Mouse (Mus musculus): ENCODE data around the gene Orm2. TPM values are rescaled to one million over a fixed set of nuclear protein-coding genes. Genes with fewer than 3 reads are reported as not detected.

Gene Orm2
- polyA plus RNA-seq, 1 experiment from 2014 or later, result not detected

GRCm38 (mm10) chr4:63355877-63356665 lies 6.2 kb upstream of the Orm2 start, which contains the start of gene Orm3:
TSS of gene Orm3 (plus strand) at chr4:63356162.
- H3K4me1 ChIP-seq, result no peaks in the 10 kb centered on the region
- ATAC-seq (ENCODE audit: low FRiP score), result no peak
- H3K27ac ChIP-seq, result no peak within 1 kb of the TSS
- H3K9me3 ChIP-seq, result no peaks in the 10 kb centered on the region
- 80% methylated on average over 4 of the region's 4 CpGs for WGBS
- H3K36me3 ChIP-seq (replicated peaks), result no peaks in the 10 kb centered on the region
- H3K27me3 ChIP-seq, result no peaks in the 10 kb centered on the region
- H3K4me2 ChIP-seq, result no peak within 1 kb of the TSS
- no peak within 1 kb of the TSS for H3K4me3 ChIP-seq (replicated peaks)
- no peak within 1 kb of the TSS for H3K9ac ChIP-seq

- WGBS, result 74% methylated on average over 2 of the region's 2 CpGs
- H3K4me3 ChIP-seq (replicated peaks), result no peak overlapping the region
- no peaks in the 10 kb centered on the region for H3K9me3 ChIP-seq
- ATAC-seq (ENCODE audit: low FRiP score), result no peak
- no peaks in the 10 kb centered on the region for H3K4me1 ChIP-seq
- no peaks in the 10 kb centered on the region for H3K36me3 ChIP-seq (replicated peaks)
- H3K4me2 ChIP-seq, result no peak overlapping the region
- H3K27me3 ChIP-seq, result no peaks in the 10 kb centered on the region
- no peak overlapping the region for H3K27ac ChIP-seq
- no peak overlapping the region for H3K9ac ChIP-seq
These were observed 5.2 kb upstream of the Orm2 start for GRCm38 (mm10) chr4:63356981-63357570.

- WGBS, result 84% methylated on average over 6 of the region's 6 CpGs
- Histone ChIP-seq H3K36me3 (replicated peaks) (no peaks in the 10 kb centered on the region), H3K27me3 (no peaks in the 10 kb centered on the region), H3K9me3 (no peaks in the 10 kb centered on the region), H3K27ac (no peak overlapping the region), H3K4me2 (no peak overlapping the region), H3K4me3 (replicated peaks) (no peak overlapping the region), H3K9ac (no peak overlapping the region), H3K4me1 (no peaks in the 10 kb centered on the region)
- ATAC-seq (ENCODE audit: low FRiP score), result no peak; the same call in 1 of the 2 replicates
These were observed 2.4 kb upstream of the Orm2 start for GRCm38 (mm10) chr4:63359861-63360260.

- WGBS, result 14% methylated on average over 4 of the region's 4 CpGs
- ATAC-seq (ENCODE audit: low FRiP score), result peak; percentile 73
- H3K36me3 ChIP-seq (replicated peaks), result peaks cover 63% of the 10 kb centered on the region
These were observed 6.3 kb downstream of the Orm2 start for GRCm38 (mm10) chr4:63368577-63368976.

GRCm38 (mm10) chr4:63370897-63371296 lies 8.6 kb downstream of the Orm2 start:
- Histone ChIP-seq H3K4me1 (0 out of 2 replicates have a peak, but pooled peaks cover 6% of the 10 kb centered on the region), H3K9me3 (no peaks in the 10 kb centered on the region), H3K36me3 (replicated peaks) (peaks cover 83% of the 10 kb centered on the region), H3K4me3 (replicated peaks) (no peak overlapping the region), H3K27me3 (no peaks in the 10 kb centered on the region), H3K4me2 (no peak overlapping the region), H3K9ac (no peak overlapping the region), H3K27ac (peak overlapping the region; percentile 36; the same call in 1 of the 2 replicates)
- WGBS, result 44% methylated on average over 7 of the region's 7 CpGs
- no peak for ATAC-seq (ENCODE audit: low FRiP score)

More at GRCm38 (mm10) chr4:63368577-63368976, 6.3 kb downstream of the Orm2 start:
- no peak overlapping the region for H3K9ac ChIP-seq
- H3K27me3 ChIP-seq, result no peaks in the 10 kb centered on the region
- H3K4me1 ChIP-seq, result 0 out of 2 replicates have a peak, but pooled peaks cover 6% of the 10 kb centered on the region
- H3K4me2 ChIP-seq, result no peak overlapping the region
- H3K27ac ChIP-seq, result no peak overlapping the region
- H3K4me3 ChIP-seq (replicated peaks), result no peak overlapping the region
- no peaks in the 10 kb centered on the region for H3K9me3 ChIP-seq

- ATAC-seq (ENCODE audit: low FRiP score), result no peak
- Histone ChIP-seq H3K27ac (no peak overlapping the region), H3K9me3 (no peaks in the 10 kb centered on the region), H3K4me3 (replicated peaks) (no peak overlapping the region), H3K9ac (no peak overlapping the region), H3K36me3 (replicated peaks) (peaks cover 93% of the 10 kb centered on the region), H3K27me3 (no peaks in the 10 kb centered on the region), H3K4me1 (0 out of 2 replicates have a peak, but pooled peaks cover 6% of the 10 kb centered on the region), H3K4me2 (no peak overlapping the region)
- WGBS, result 70% methylated on average over 3 of the region's 3 CpGs
These were observed 9.6 kb downstream of the Orm2 start for GRCm38 (mm10) chr4:63371890-63372289.

- H3K4me2 ChIP-seq, result no peak overlapping the region
- no peak overlapping the region for H3K4me3 ChIP-seq (replicated peaks)
- no peaks in the 10 kb centered on the region for H3K27me3 ChIP-seq
- H3K27ac ChIP-seq, result no peak overlapping the region
- H3K4me1 ChIP-seq, result 0 out of 2 replicates have a peak, but pooled peaks cover 6% of the 10 kb centered on the region
- H3K9me3 ChIP-seq, result no peaks in the 10 kb centered on the region
- no peak overlapping the region for H3K9ac ChIP-seq
- peaks cover 94% of the 10 kb centered on the region for H3K36me3 ChIP-seq (replicated peaks)
- 92% methylated on average over 8 of the region's 8 CpGs for WGBS
- ATAC-seq (ENCODE audit: low FRiP score), result no peak
These were observed 11.2 kb downstream of the Orm2 start for GRCm38 (mm10) chr4:63373404-63373803.

- Histone ChIP-seq H3K36me3 (replicated peaks) (peaks cover 96% of the 10 kb centered on the region), H3K4me2 (no peak overlapping the region), H3K27me3 (no peaks in the 10 kb centered on the region), H3K9me3 (no peaks in the 10 kb centered on the region), H3K4me3 (replicated peaks) (no peak overlapping the region), H3K9ac (no peak overlapping the region), H3K4me1 (0 out of 2 replicates have a peak, but pooled peaks cover 6% of the 10 kb centered on the region), H3K27ac (no peak overlapping the region)
- no peak for ATAC-seq (ENCODE audit: low FRiP score)
- WGBS, result 91% methylated on average over 12 of the region's 12 CpGs
These were observed 12.1 kb downstream of the Orm2 start for GRCm38 (mm10) chr4:63374331-63374730.

- Histone ChIP-seq H3K27ac (no peak overlapping the region), H3K4me1 (0 out of 2 replicates have a peak, but pooled peaks cover 6% of the 10 kb centered on the region), H3K27me3 (no peaks in the 10 kb centered on the region), H3K9me3 (no peaks in the 10 kb centered on the region), H3K36me3 (replicated peaks) (peaks cover 96% of the 10 kb centered on the region), H3K4me2 (no peak overlapping the region), H3K9ac (no peak overlapping the region), H3K4me3 (replicated peaks) (no peak overlapping the region)
- 86% methylated on average over 1 of the region's 1 CpGs for whole genome bisulfite sequencing
- no peak for ATAC-seq (ENCODE audit: low FRiP score)
These were observed 13.1 kb downstream of the Orm2 start for GRCm38 (mm10) chr4:63375367-63375766.

GRCm38 (mm10) chr4:63377483-63377882 lies 15.2 kb downstream of the Orm2 start:
- no peak for ATAC-seq (ENCODE audit: low FRiP score)
- Histone ChIP-seq H3K27ac (no peak overlapping the region), H3K4me2 (no peak overlapping the region), H3K4me1 (no peaks in the 10 kb centered on the region), H3K4me3 (replicated peaks) (no peak overlapping the region), H3K27me3 (no peaks in the 10 kb centered on the region), H3K9ac (no peak overlapping the region), H3K9me3 (no peaks in the 10 kb centered on the region), H3K36me3 (replicated peaks) (peaks cover 97% of the 10 kb centered on the region)
- 69% methylated on average over 7 of the region's 7 CpGs for WGBS

- H3K4me3 ChIP-seq (replicated peaks), result no peak overlapping the region
- no peak overlapping the region for H3K27ac ChIP-seq
- no peak for ATAC-seq (ENCODE audit: low FRiP score)
- no peaks in the 10 kb centered on the region for H3K9me3 ChIP-seq
- 92% methylated on average over 4 of the region's 4 CpGs for WGBS
- no peaks in the 10 kb centered on the region for H3K27me3 ChIP-seq
- peaks cover 6% of the 10 kb centered on the region for H3K4me1 ChIP-seq
- H3K4me2 ChIP-seq, result no peak overlapping the region
- H3K36me3 ChIP-seq (replicated peaks), result peaks cover 84% of the 10 kb centered on the region
- H3K9ac ChIP-seq, result no peak overlapping the region
These were observed 20.6 kb downstream of the Orm2 start for GRCm38 (mm10) chr4:63382676-63383369.

- Histone ChIP-seq H3K36me3 (replicated peaks) (peaks cover 82% of the 10 kb centered on the region), H3K9ac (no peak overlapping the region), H3K27ac (no peak overlapping the region), H3K4me2 (no peak overlapping the region), H3K27me3 (no peaks in the 10 kb centered on the region), H3K4me3 (replicated peaks) (no peak overlapping the region), H3K9me3 (no peaks in the 10 kb centered on the region), H3K4me1 (peaks cover 12% of the 10 kb centered on the region)
- WGBS, result 91% methylated on average over 12 of the region's 12 CpGs
- no peak for ATAC-seq (ENCODE audit: low FRiP score)
These were observed 21.2 kb downstream of the Orm2 start for GRCm38 (mm10) chr4:63383474-63383873.

All from forebrain, embryonic 12.5 days (tissue).